Mouse (Mus musculus) hindbrain, postnatal 0 days (tissue): ENCODE data around the gene Ramac. TPM values are rescaled to one million over a fixed set of nuclear protein-coding genes. Genes with fewer than 3 reads are reported as not detected.

Experiments used
- ATAC-seq: fragments of 200-750 bp; cut with Nextera tagmentation; 2 replicates; pipeline ENCODE4 v1.8.0; 2017; ENCODE audit warnings: mild to moderate bottlenecking, moderate TSS enrichment, moderate library complexity
- DNase-seq: peaks from one replicate; pipeline ENCODE4 v3.0.0-alpha.2; 2015; ENCODE audit warnings: low spot score
- H3K27ac ChIP-seq: fragments of 300-500 bp; sonication (generic); 2 replicates; pipeline ENCODE4 v1.5.1; 2014; ENCODE audit warnings: mild to moderate bottlenecking
- H3K27me3 ChIP-seq: fragments of 300-500 bp; sonication (generic); 2 replicates; pipeline ENCODE4 v1.6.1; 2014; ENCODE audit warnings: low read length, mixed read lengths; ENCODE audit not compliant: insufficient read depth
- H3K36me3 ChIP-seq: fragments of 300-500 bp; sonication (generic); 2 replicates; pipeline ENCODE4 v1.6.1; 2014; ENCODE audit warnings: low read length, mixed read lengths; ENCODE audit not compliant: insufficient read depth
- H3K4me1 ChIP-seq: fragments of 300-500 bp; sonication (generic); 2 replicates; pipeline ENCODE4 v1.6.1; 2014; ENCODE audit warnings: antibody characterized with exemption, low read length, mixed read lengths; ENCODE audit not compliant: insufficient read depth
- H3K4me2 ChIP-seq: fragments of 300-500 bp; sonication (generic); 2 replicates; pipeline ENCODE4 v1.6.1; 2014; ENCODE audit warnings: low read depth, mild to moderate bottlenecking, low read length, moderate library complexity, mixed read lengths
- H3K4me3 ChIP-seq: fragments of 300-500 bp; sonication (generic); 2 replicates; pipeline ENCODE4 v1.5.1; 2014; ENCODE audit warnings: low read length
- H3K9ac ChIP-seq: fragments of 300-500 bp; sonication (generic); replicated peaks from 2 replicates; pipeline ENCODE4 v1.6.1; 2014; ENCODE audit warnings: mild to moderate bottlenecking, low read length, moderate library complexity, mixed read lengths
- H3K9me3 ChIP-seq: fragments of 300-500 bp; sonication (generic); 2 replicates; pipeline ENCODE4 v1.6.1; 2016; ENCODE audit warnings: low read length, mixed read lengths
- CTCF ChIP-seq: IDR thresholded peaks from 2 replicates; pipeline ENCODE4 v1.5.1; 2016; ENCODE audit warnings: antibody characterized with exemption, control low read depth, low read depth
- WGBS: fragments of 180-500 bp; shearing (Covaris S2); extraction: QIAGEN DNeasy Blood & Tissue Kit; methylation state at CpG from one replicate; pipeline ENCODE4 v1.1.7; 2014; 5-methylcytosine and 5-hydroxymethylcytosine counted together
- polyA plus RNA-seq: library from polyadenylated mRNA; unstranded; fragments of >200 nt; fragmentation: Nextera tagmentation; extraction: Ambion mirVana; gene quantifications from 2 replicates; pipeline ENCODE4 v1.2.1, GENCODE M21; 2015
- total RNA-seq: library from RNA; depleted of rRNA; stranded (reverse); fragments of >200 nt; gene quantifications from 2 replicates; pipeline ENCODE4 v1.2.3, GENCODE M21; 2014

The Ramac gene
- total and polyA plus RNA-seq, 2 experiments from 2014 or later: 52.0 to 170 TPM

DNA sequence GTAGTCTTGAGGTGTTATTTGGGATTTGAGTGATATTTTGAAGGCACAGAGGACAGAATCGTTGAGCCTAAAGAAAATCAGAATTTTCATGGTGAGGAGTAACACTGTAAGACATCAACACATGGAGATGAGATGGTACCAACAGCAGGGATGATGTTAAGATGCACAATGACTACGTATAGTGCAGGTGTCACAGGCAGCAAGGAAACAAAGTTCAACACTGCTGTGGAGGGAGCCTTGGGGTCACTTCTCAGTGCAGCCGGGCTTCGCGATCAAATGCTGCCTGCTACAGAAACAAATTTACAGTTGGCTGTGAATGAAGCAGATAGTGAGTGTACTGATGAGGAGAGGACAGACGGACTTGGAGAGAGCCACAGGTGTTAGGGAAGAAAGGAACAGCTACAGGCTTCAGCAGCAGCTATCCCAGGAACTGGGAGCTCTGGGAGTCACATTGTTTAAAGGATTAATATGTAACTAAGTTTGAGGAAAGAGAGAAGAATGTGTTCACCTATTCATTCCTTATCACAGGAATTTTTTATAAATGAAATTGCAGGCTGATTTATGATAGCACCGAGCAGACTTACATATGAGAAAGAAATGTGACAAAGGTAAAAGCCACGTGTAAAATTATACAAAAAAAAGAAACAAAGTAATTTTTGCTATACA is 23.9 kb upstream of the Ramac start:
- H3K9me3 ChIP-seq: no peaks in the 10 kb centered on the region
- ATAC-seq: no peak
- no peak for DNase-seq
- H3K36me3 ChIP-seq: no peaks in the 10 kb centered on the region
- 78% methylated on average over 8 of the region's 8 CpGs for WGBS
- H3K27ac ChIP-seq: no peak overlapping the region
- no peak for TF ChIP-seq CTCF
- no peak overlapping the region for H3K4me2 ChIP-seq
- H3K27me3 ChIP-seq: no peaks in the 10 kb centered on the region
- H3K4me1 ChIP-seq: no peaks in the 10 kb centered on the region
- no peak overlapping the region for H3K4me3 ChIP-seq
- H3K9ac ChIP-seq: no peak overlapping the region

- WGBS: 94% methylated on average over 7 of the region's 7 CpGs
- Histone ChIP-seq H3K4me1 (no peaks in the 10 kb centered on the region), H3K27me3 (no peaks in the 10 kb centered on the region), H3K27ac (no peak overlapping the region), H3K36me3 (no peaks in the 10 kb centered on the region), H3K9me3 (no peaks in the 10 kb centered on the region), H3K4me2 (no peak overlapping the region), H3K4me3 (no peak overlapping the region), H3K9ac (no peak overlapping the region)
- ATAC-seq (no peak), DNase-seq (no peak)
- TF ChIP-seq CTCF: no peak
Observed at GRCm38 (mm10) chr7:81740010-81740409, 22.7 kb upstream of the Ramac start.

GRCm38 (mm10) chr7:81744145-81744544 is 18.6 kb upstream of the Ramac start:
- 69% methylated on average over 4 of the region's 4 CpGs for WGBS
- Histone ChIP-seq H3K27me3 (no peaks in the 10 kb centered on the region), H3K27ac (no peak overlapping the region), H3K4me1 (no peaks in the 10 kb centered on the region), H3K9me3 (no peaks in the 10 kb centered on the region), H3K4me3 (no peak overlapping the region), H3K36me3 (no peaks in the 10 kb centered on the region), H3K9ac (no peak overlapping the region), H3K4me2 (no peak overlapping the region)
- ATAC-seq: 0 out of 2 replicates have a peak, but pooled peaks have one; percentile 35
- DNase-seq: peak; percentile 58
- TF ChIP-seq CTCF: peak; percentile 59

DNA sequence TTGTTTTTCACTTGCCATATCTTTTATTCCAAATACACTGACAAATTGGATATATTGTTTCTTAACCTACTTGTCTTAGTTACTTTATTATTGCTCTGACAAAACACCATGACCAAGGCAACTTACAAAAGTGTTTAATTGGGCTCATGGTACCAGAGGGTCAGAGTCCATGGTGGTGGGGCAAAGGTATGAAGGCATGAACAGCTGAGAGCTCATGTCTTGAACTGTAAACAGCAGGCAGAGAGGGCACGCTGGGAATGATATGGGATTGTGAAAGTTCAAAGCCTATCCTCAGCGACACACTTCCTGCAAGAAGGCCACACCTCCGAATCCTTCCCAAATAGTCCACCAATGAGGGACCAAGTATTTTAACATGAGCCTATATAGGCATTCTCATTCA is 14.8 kb upstream of the Ramac start:
- H3K36me3 ChIP-seq: no peaks in the 10 kb centered on the region
- H3K9ac ChIP-seq: no peak overlapping the region
- H3K27ac ChIP-seq: no peak overlapping the region
- 83% methylated on average over 3 of the region's 3 CpGs for whole genome bisulfite sequencing
- H3K4me2 ChIP-seq: no peak overlapping the region
- no peak for TF ChIP-seq CTCF
- DNase-seq: no peak
- H3K4me1 ChIP-seq: no peaks in the 10 kb centered on the region
- ATAC-seq: no peak
- no peaks in the 10 kb centered on the region for H3K9me3 ChIP-seq
- H3K4me3 ChIP-seq: no peak overlapping the region
- H3K27me3 ChIP-seq: no peaks in the 10 kb centered on the region

DNA sequence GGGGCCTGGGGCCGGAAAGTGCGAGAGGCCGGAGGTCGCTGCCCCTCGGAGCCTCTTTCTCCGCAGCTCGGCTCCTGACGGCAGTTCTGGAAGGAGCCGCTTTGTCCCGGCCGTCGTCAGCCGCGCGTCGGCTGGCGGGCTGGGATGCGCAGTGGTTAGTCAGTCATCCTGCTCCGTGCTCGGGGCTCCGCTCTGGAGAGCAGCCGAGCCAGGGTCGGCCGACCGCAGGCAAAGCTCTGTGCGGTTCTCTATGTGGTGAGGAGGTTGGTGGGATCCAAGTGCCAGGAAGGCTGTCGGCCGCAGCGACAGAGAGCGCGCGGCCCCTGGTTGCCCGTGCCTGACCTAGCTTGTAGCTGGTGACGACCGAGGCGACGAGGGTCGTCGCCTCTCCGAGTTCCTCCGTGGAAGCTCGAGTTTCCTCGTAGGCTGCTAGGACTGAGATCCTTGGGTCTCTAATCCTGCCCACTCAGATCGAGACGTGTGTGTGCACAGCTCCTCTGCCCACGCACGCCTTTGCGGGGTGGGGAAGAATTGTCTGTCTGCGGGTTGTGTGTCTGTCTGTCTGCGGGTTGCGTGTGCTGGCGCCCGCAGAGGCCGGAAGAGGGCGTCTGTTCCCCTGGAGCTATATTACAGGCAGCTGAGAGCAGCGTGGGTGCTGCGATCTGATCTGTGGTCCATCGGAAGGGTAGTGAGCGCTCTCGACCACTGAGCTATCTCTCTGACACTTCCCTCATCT is 553 bp downstream of the Ramac start:
- peak overlapping the region; percentile 83 for H3K9ac ChIP-seq
- DNase-seq (peak; percentile 50), ATAC-seq (peak; percentile 83)
- no peaks in the 10 kb centered on the region for H3K36me3 ChIP-seq
- 0 out of 2 replicates have a peak, but pooled peaks cover 10% of the 10 kb centered on the region for H3K4me1 ChIP-seq
- peak overlapping the region; percentile 80 for H3K4me3 ChIP-seq
- H3K9me3 ChIP-seq: no peaks in the 10 kb centered on the region
- peak overlapping the region; percentile 84 for H3K27ac ChIP-seq
- peak overlapping the region; percentile 82 for H3K4me2 ChIP-seq
- peak; percentile 58 for TF ChIP-seq CTCF
- H3K27me3 ChIP-seq: no peaks in the 10 kb centered on the region
- 2% methylated on average over 60 of the region's 60 CpGs for WGBS

GRCm38 (mm10) chr7:81772786-81773539 is 10.2 kb downstream of the Ramac start:
- TF ChIP-seq CTCF: no peak
- Histone ChIP-seq H3K36me3 (no peaks in the 10 kb centered on the region), H3K4me1 (no peaks in the 10 kb centered on the region), H3K27ac (no peak overlapping the region), H3K4me3 (no peak overlapping the region), H3K9ac (no peak overlapping the region), H3K4me2 (no peak overlapping the region), H3K27me3 (no peaks in the 10 kb centered on the region), H3K9me3 (no peaks in the 10 kb centered on the region)
- 81% methylated on average over 10 of the region's 10 CpGs for WGBS
- DNase-seq: no peak
- ATAC-seq: no peak
